23 mouse cellular contexts compared by ENCODE assay signal in genomic region chr2:158155101-158155500, GRCm38 (mm10). TPM values are rescaled to one million over a fixed set of nuclear protein-coding genes. Genes with fewer than 3 reads are reported as not detected.
A peak's percentile ranks its signal among the peaks of the same experiment; 100 is the strongest.
DNase-seq lines count a peak whose midpoint lies in the region; ATAC-seq lines count a peak whose summit lies in the region.
"Had no signal": no experiment of that assay in that cellular context is flagged by ENCODE, and none has a peak within 500 bp of the region (broad histone marks: within the 10 kb centered on the region; RNA-seq: fewer than 3 reads in every experiment).

No protein-coding gene starts in this region.

- no peak overlapping the region for H3K4me3 ChIP-seq in liver, embryonic 12.5 days
- H3K4me3 ChIP-seq in liver, embryonic 15.5 days (replicated peaks): no peak overlapping the region
- H3K4me3 ChIP-seq: embryonic facial prominence, embryonic 13.5 days; forebrain, embryonic 12.5 days; heart, adult 2 months; heart, embryonic 15.5 days had no signal

- H3K4me1 ChIP-seq in liver, embryonic 12.5 days: peaks cover 60% of the 10 kb centered on the region
- H3K4me1 ChIP-seq in liver, embryonic 15.5 days (replicated peaks): peaks cover 60% of the 10 kb centered on the region

- no peak overlapping the region for H3K4me2 ChIP-seq in liver, embryonic 12.5 days
- no peak overlapping the region for H3K4me2 ChIP-seq in liver, embryonic 15.5 days
- H3K4me2 ChIP-seq: embryonic facial prominence, embryonic 13.5 days; forebrain, embryonic 12.5 days; heart, embryonic 11.5 days; heart, embryonic 15.5 days; hindbrain, embryonic 14.5 days had no signal

- WGBS in liver, embryonic 12.5 days (ENCODE audit: insufficient replicate concordance): 68% methylated on average over 7 of the region's 7 CpGs
- 70% methylated on average over 7 of the region's 7 CpGs for whole genome bisulfite sequencing in liver, embryonic 15.5 days (ENCODE audit: insufficient replicate concordance)

- no peak for DNase-seq in liver
- peak; percentile 95 for DNase-seq in ES-CJ7 (ENCODE audit: low read depth, low spot score)
- peak; percentile 18 for DNase-seq in yolk sac, embryonic 10.5 days (ENCODE audit: low spot score)
- DNase-seq in urinary bladder, postnatal 4 days (ENCODE audit: low spot score in 2 of 2): no peak
- no peak for DNase-seq in lung, postnatal 4 days
- no peak for DNase-seq in adipocyte (ENCODE audit: low spot score)
- DNase-seq: adrenal gland, adult 2 months; adrenal gland, postnatal 25 days; cerebellum, adult 18-20 months; cerebellum, adult 9-11 months; cerebellum, postnatal 36 days; gastrocnemius, postnatal 10 days; heart, postnatal 14 days had no signal

- peaks cover 7% of the 10 kb centered on the region; the same call in 1 of the 2 replicates for H3K9me3 ChIP-seq in liver, embryonic 12.5 days (replicated peaks)
- no peaks in the 10 kb centered on the region; the same call in 1 of the 2 replicates for H3K9me3 ChIP-seq in liver, embryonic 15.5 days (replicated peaks)
- H3K9me3 ChIP-seq: embryonic facial prominence, embryonic 13.5 days; forebrain, embryonic 12.5 days; heart, embryonic 15.5 days had no signal

- no peaks in the 10 kb centered on the region for H3K36me3 ChIP-seq in liver, embryonic 12.5 days
- no peaks in the 10 kb centered on the region for H3K36me3 ChIP-seq in liver, embryonic 15.5 days (replicated peaks)
- H3K36me3 ChIP-seq: embryonic facial prominence, embryonic 13.5 days; forebrain, embryonic 12.5 days; heart, embryonic 15.5 days had no signal

- peak overlapping the region; percentile 77 for H3K27ac ChIP-seq in liver, embryonic 12.5 days
- peak overlapping the region; percentile 81 for H3K27ac ChIP-seq in liver, embryonic 15.5 days (replicated peaks)
- H3K27ac ChIP-seq: forebrain, embryonic 12.5 days; heart, adult 2 months; heart, embryonic 15.5 days; hindbrain, embryonic 14.5 days had no signal

- H3K9ac ChIP-seq in liver, embryonic 12.5 days: no peak overlapping the region
- H3K9ac ChIP-seq in liver, embryonic 15.5 days: no peak overlapping the region
- H3K9ac ChIP-seq: embryonic facial prominence, embryonic 13.5 days; forebrain, embryonic 12.5 days; heart, embryonic 15.5 days; hindbrain, embryonic 14.5 days had no signal

- ATAC-seq in liver, embryonic 12.5 days: no peak
- ATAC-seq in liver, embryonic 15.5 days (ENCODE audit: insufficient read depth): no peak
- ATAC-seq: forebrain, embryonic 16.5 days; Patski had no signal

- H3K27me3 ChIP-seq in liver, embryonic 12.5 days (replicated peaks): no peaks in the 10 kb centered on the region
- no peaks in the 10 kb centered on the region for H3K27me3 ChIP-seq in liver, embryonic 15.5 days
- H3K27me3 ChIP-seq: embryonic facial prominence, embryonic 13.5 days; forebrain, embryonic 12.5 days; heart, embryonic 15.5 days; Patski had no signal

RNA-seq across cellular contexts. Expression of gene Tgm2, which starts 8.9 kb away (rescaled TPM):
- 69.4 and 69.9 TPM in 2 replicates for polyA plus RNA-seq in liver, embryonic 12.5 days (2016; fragmentation: Nextera tagmentation; extraction: Ambion mirVana)
- polyA plus RNA-seq in liver, embryonic 15.5 days (2015; fragmentation: Nextera tagmentation; extraction: Ambion mirVana): 67.7 and 77.8 TPM in 2 replicates

Comparison
In these comparisons a context has a peak if more than half of its experiments do, and no peak if none do; other contexts are left out.
1. DNase-seq: peak in ES-CJ7 (single experiment) and yolk sac, embryonic 10.5 days (single experiment); none in liver (single experiment), urinary bladder, postnatal 4 days (0 of 2), lung, postnatal 4 days (0 of 2) and adipocyte (single experiment).